Mouse (Mus musculus): ENCODE results near the gene Chst14.
A peak's percentile ranks its signal among the peaks of the same experiment; 100 is the strongest.

Chst14 gene

GRCm38 (mm10) chr2:118926361-118926997 is at the start of gene Chst14:
Chst14 (plus strand) TSS chr2:118926496.
- DNase-seq (ENCODE audit: low spot score): peak; percentile 84

DNA sequence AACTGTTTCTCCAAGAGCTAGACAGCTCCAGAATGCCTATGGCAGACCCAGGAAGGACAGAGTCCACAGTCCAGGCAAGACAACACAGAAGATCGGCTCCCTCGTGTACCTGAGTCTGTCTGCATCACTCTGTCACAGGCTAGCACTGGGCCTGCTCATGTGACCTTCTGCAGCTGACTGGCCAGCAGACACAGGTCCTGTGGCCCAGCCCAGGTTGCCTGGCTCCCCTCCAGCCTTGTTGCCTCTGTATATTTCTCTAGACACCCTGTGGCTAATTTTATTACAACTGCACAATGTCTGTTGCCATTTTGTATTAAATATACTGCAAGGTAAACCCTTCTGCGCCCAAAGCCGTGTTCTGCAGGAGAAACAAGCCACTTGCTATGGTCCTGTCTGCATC is 45.3 kb upstream of the Chst14 start:
- no peak for DNase-seq (ENCODE audit: low spot score)

GRCm38 (mm10) chr2:118881956-118882355 is 44.3 kb upstream of the Chst14 start:
- DNase-seq (ENCODE audit: low spot score): no peak

DNA sequence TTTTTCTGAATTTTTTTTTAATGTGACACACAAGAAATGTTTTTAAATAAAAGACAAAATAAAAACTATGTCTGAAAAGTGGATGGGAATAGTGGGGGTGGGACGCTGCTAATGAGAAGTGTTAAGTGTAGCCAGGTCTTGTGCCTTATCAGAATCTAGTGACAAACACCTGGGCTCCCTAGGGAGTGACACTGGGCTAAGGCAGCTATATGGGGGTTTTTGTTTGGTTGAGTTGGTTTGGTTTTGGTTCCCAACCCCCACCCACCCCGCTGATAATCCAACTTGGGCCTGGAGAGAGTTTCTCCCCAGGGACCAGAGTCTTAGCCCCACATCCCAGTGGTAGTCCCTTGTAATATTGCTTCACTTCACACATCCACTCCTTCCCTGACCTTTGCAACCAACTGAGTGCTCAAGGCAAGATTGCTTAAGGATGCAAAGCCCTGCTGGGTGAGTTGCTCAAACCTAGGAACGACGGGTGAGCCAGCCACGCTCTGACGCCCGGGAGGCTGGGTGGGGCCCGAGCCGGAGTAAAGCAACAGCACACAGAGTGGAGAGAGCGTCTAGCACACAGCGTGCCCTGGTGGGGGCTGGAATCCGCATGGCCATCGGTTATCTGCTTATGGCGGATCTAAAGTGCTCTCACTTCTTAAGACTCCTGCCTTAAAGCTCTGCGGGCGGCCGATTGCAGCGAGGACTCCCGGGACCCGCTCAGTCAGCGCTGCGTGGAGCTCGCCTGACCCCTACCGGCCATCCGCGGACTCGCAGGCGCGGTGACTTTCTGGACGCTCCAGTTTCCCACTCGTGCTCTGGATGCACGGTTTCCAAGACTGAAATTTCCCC is 43.2 kb upstream of the Chst14 start:
- peak; percentile 88 for DNase-seq (ENCODE audit: low spot score)

- no peak for DNase-seq (ENCODE audit: low spot score)
Observed at GRCm38 (mm10) chr2:118887440-118887839, 38.9 kb upstream of the Chst14 start.

- no peak for DNase-seq (ENCODE audit: low spot score)
Observed at GRCm38 (mm10) chr2:118887845-118888548, 38.3 kb upstream of the Chst14 start.

DNA sequence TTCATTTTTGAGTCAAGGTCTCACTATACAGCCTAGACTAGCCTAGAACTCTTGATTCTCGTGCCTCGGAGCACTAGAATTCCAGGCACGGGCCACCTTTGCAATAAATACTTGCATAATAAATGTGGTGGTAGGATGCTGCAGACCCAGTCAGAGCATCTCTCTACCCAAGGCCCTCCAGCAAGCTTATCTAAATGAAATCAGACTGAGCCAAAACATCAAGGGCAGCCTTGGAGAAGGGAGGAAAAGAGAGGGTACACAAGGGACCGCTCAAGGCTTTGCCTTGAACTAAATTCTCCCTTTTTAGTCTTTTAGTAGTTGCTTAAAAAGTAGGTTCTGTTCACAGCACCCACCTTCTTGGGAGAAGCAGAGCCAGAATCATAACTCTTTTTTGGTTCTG is 35.1 kb upstream of the Chst14 start:
- DNase-seq (ENCODE audit: low spot score): no peak

DNA sequence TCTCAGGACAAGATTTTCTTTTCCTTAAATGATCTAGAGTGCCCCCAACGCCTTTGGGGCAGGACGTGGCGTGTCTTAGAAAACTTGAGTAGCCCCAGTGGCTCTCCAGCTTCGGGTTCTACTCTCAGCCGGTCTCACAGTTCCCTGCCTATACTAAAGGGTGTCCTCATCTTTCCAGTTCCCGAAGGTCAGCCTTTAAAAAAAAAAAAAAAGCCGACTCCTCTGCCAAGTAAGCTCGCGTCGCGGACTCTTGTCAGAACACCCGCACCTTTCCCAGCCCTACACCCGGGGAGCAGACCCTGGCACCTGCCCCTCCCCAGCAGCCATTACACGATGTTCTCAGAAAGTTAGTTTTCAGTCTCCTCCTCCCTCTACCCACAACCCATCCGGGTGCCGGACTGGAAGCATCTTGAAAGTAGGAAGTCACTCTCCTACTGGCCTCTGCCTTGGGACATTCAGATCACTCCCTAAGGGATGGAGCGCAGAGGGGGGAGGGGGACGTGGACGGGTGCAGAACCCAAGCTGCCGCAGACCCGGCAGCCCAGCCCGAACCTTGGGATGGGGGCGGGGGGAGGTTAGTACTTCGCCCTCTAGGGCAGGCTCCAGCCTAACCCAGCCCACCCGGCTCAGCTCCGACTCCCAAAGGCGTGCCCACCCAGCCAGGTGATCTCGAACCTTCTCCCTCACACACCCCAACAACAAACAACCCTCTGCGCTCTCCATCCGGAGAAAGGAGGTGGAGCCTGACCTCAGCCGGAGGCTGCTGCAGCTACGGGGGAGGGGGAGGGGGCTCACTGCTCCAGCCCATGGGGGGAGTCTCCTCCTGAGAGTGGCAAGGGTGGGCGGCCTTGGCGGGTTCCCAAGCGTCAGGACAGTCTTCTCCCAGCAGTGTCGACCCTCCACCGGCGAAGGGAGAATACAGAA is 30.0 kb upstream of the Chst14 start:
- DNase-seq (ENCODE audit: low spot score): peak; percentile 48

DNA sequence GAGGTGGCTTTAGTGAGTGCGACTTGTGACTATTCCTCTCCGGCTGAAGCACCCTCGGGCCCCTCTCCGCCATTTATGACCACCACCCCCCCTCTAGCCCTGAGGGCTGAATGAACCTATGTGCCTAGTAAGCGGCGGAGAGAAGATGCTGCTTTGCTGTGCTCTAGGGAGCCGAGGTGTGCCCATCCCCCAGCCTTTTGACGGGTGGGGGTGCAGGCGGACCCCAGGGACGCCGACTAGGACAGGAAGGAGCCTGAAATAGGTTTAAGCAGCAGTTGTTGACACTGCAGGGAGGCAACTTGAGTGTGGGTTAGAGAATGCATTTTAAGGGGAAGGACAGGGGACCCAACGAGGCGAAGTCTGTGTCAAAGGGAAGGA is 29.4 kb upstream of the Chst14 start:
- DNase-seq (ENCODE audit: low spot score): no peak

DNA sequence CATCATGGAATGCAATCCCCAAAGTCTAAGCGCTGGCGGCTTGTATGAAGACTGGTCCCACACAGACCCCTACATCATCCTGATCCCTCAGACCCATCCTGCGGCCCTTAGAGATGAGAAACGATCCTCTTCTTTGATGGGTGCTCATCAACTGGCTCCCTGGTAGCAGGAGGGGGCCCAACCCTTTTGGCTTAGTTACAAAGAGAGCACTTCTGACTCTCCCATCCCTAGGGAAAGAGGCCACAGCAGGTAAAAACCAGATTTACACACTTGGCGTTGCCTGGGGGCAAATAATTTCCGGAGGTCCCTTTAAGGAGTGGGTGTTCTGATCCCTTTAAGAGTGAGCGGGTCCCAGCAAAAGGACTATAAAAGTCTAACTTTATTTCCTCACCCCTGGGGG is 28.9 kb upstream of the Chst14 start:
- no peak for DNase-seq (ENCODE audit: low spot score)

- no peak for DNase-seq (ENCODE audit: low spot score)
Observed at GRCm38 (mm10) chr2:118897808-118898207, 28.5 kb upstream of the Chst14 start.

GRCm38 (mm10) chr2:118898771-118899170 is 27.5 kb upstream of the Chst14 start:
- DNase-seq (ENCODE audit: low spot score): no peak

DNA sequence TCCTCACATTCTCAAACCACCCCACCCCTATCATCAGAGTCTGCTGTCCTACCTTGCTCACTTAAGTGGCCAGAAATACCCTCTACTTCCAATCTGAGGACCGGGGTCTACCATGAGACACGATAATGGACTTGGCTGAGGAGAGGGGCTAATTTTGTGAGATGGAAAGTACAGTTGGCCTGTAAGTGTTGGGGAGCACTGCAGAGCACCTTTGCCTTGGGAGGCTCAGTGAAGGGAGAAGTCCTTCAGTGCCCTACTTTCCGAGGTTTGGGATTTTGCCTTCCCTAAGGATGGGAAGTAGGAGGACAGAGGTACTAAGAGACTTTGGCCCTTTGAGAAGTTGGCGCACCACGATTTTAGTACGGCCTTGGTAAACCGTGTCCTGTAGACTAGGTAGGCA is 27.0 kb upstream of the Chst14 start:
- no peak for DNase-seq (ENCODE audit: low spot score)

- DNase-seq (ENCODE audit: low spot score): peak; percentile 38
Observed at GRCm38 (mm10) chr2:118899981-118900825, 26.1 kb upstream of the Chst14 start, which contains the start of gene Bahd1. Bahd1 (plus strand) TSS chr2:118900377.

- no peak for DNase-seq (ENCODE audit: low spot score)
Observed at GRCm38 (mm10) chr2:118900826-118901140, 25.5 kb upstream of the Chst14 start.

DNA sequence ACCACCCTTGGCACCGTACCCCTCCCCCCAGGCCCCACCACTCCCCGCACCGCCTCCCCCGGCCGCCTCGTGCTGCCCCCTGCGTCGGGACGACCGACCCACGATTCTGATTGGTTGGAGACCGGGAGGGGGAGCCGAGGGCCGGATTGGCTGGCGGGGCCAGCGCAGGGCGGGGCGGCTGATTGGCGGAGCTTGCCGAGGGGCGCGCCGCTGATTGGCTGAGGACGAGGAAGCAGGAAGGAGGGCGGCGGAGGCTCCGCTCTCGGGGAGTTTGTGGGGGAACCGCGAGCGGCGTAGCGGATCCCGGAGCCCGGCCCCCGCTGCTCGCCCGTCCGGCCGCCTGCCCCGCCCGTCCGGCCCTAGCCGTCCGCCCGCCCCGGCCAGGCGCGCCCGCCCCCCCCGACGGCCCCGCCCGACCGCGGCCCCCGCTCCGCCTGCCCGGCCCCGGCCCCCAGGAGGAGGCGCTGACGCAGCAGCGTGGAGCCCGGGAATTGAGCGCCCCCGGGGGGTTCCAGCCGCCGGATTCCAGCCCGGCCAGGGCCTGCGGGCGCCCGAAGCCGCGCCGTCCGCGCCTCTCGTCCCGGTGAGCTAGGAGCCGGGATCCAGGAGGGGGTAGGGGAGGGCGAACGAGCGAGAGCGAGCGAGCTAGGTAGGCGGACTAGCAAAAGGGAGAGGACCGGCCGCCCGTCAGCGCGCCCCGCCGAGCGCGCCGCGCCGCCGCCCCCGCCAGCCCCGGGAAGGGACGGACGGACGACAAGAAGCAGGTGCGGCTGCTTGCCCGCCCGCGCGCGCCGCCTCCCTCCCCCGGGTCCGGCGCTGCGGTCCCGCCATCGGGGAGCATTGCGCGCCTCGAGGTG is 24.9 kb upstream of the Chst14 start:
- DNase-seq (ENCODE audit: low spot score): peak; percentile 98

DNA sequence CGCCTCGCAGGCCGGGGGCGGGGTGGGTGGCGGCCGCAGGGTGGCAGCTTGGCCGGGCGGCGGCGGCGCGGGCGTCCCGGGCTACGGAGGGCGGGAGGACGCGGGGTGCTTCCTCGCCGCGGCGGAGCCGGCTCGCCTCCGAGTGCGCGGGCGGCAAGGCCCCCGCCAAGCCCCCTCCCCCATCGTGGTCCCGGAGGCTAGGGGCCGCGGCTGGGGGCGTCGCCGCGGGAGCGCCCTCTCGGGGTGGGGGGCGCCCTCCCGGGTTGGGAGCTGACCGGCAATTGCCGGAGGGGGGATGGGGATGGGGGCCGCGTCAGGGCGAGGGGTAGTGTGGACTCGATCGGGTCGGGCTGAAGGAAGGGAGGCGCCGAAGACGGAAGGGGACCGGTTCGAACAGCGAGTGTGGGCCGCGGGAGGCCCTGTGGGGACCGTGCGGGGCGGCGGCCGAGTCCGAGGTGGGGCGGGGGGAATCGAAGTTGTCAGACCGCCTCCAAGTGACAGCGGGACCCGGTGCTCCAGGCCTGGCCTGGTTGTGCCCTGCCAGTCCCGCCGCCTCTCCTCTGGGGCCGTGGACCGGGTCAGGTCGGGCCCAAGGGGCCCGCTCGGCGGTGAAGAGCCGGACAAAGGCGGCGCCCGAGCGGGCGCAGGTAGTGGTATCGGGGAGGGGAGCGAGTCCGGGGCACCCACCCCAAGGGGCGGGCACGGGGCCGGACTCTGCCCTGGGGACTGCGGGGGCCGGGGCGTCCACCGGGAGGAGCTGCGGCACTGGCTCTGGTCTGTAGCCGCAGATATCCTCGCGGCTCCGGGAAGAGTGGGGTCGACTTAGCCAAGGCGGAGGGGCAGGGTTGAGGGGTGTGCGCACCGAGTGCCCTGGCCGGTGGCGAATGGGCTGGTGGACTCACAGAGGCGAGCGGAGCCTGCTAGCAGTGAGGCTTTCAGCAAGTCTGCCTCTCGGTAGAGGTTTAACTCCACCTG is 24.0 kb upstream of the Chst14 start:
- peak; percentile 65 for DNase-seq (ENCODE audit: low spot score)

- DNase-seq (ENCODE audit: low spot score): no peak
Observed at GRCm38 (mm10) chr2:118903333-118903741, 23.0 kb upstream of the Chst14 start.
